Mouse (Mus musculus): ENCODE measurements at regions not wholly inside any gene's neighbourhood (a gene's known extent, or its start where the extent isn't known, plus 50 kb on each side); places are given as distances from the start of the nearest gene placed in this dataset.

DNA sequence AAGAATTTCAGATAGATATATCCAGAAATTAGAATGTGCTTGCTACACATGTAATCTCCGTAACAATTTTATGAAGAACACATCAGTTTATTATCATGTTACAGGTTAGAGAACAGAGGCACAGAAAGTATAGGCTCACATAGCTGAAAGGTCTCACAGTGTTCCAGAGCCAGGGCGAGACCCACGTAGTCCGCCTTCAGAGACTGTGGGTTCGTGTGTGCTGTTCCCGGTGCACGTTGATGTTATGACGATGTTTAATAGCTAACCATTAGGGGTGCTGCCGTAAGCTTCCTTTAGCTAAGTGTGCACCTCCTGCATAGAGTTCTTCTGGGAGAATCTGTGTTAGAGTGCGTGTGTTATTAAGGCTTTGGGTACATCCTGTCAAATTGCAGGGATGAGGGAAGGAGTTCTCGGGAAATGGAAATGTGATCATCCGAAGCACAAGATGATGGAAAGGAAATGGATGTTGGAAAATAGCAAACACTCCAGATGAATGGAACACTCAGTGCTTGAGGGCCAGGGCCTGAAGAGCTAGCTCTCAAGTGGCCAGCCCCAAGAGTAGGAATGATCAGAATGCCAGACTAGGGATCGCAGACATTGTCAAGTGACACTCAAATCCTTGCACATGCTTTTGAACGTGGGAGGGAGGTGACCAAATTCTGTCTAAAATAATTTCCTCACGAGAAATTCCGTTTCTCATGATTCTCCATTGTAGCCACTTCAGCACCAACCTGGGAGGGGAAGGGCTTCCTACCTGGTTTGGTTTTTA lies 344.1 kb downstream of the Cd83 start:
- no peak for ATAC-seq
- TF ChIP-seq CTCF (IDR thresholded peaks at IDR 0.05; ENCODE audit: low read depth): no peak
- Histone ChIP-seq H3K9ac (ENCODE audit: low read depth, low read length) (no peak overlapping the region), H3K4me1 (replicated peaks; ENCODE audit: control insufficient read depth, insufficient read depth, low read length) (no peaks in the 10 kb centered on the region), H3K27me3 (replicated peaks; ENCODE audit: control insufficient read depth, insufficient read depth, low read length) (no peaks in the 10 kb centered on the region), H3K4me3 (ENCODE audit: low read depth, low read length) (no peak overlapping the region), H3K9me3 (ENCODE audit: control insufficient read depth) (no peaks in the 10 kb centered on the region), H3K36me3 (ENCODE audit: control insufficient read depth, insufficient read depth) (no peaks in the 10 kb centered on the region), H3K27ac (ENCODE audit: low read depth, low read length) (no peak overlapping the region), H3K4me2 (replicated peaks; ENCODE audit: low read depth) (no peak overlapping the region)
- WGBS: 84% methylated on average over 16 of the region's 16 CpGs

DNA sequence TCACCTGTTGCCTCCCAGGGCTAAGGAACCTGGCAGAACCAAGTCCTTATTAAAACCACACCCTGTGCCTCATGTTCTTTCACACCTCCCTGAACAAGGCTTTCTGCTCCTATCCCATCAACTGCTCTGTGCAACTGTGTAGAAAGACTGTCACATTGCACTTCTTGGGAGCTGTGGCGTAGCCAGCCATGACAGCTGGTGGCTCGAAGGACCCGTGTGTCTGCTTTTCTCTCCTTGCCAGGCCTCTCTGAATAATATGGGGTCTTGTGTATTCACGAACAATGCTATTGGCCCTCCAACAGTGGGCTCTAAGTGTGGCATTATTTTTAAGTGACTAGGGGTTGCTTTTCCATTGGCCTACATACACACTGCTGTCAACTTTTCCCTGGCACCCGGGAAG lies 347.3 kb downstream of the Cd83 start:
- no peak overlapping the region for H3K9ac ChIP-seq (ENCODE audit: low read depth, low read length)
- WGBS: 91% methylated on average over 5 of the region's 5 CpGs
- ATAC-seq: no peak

DNA sequence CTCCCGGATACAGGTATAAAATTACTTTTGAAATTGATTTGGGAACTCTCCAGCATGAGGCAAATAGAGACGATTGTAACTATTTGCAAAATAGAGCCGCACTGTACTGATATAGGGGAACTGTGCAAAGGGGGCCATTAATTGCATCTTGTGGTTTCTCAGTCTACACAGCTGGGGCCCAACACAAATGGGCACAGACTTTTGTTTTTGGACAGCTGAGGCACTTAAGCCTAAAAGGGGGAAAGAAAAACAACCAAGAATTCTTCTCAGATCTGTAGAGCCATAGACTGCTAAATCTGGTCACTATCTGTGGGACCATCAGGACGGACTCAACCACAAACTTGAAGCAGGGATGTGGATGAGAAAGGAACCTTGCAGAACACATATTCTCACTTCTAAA lies 347.9 kb downstream of the Cd83 start:
- Histone ChIP-seq H3K4me3 (ENCODE audit: low read depth, low read length) (no peak overlapping the region), H3K4me1 (replicated peaks; ENCODE audit: control insufficient read depth, insufficient read depth, low read length) (no peaks in the 10 kb centered on the region), H3K36me3 (ENCODE audit: control insufficient read depth, insufficient read depth) (no peaks in the 10 kb centered on the region), H3K4me2 (replicated peaks; ENCODE audit: low read depth) (no peak overlapping the region), H3K9me3 (ENCODE audit: control insufficient read depth) (no peaks in the 10 kb centered on the region), H3K9ac (ENCODE audit: low read depth, low read length) (no peak overlapping the region), H3K27me3 (replicated peaks; ENCODE audit: control insufficient read depth, insufficient read depth, low read length) (no peaks in the 10 kb centered on the region), H3K27ac (ENCODE audit: low read depth, low read length) (no peak overlapping the region)
- TF ChIP-seq CTCF (IDR thresholded peaks at IDR 0.05; ENCODE audit: low read depth): no peak
- ATAC-seq: no peak
- WGBS: 92% methylated on average over 4 of the region's 4 CpGs

More for the DNA sequence above, 347.3 kb downstream of the Cd83 start:
- H3K4me1 ChIP-seq (replicated peaks; ENCODE audit: control insufficient read depth, insufficient read depth, low read length): no peaks in the 10 kb centered on the region
- H3K27me3 ChIP-seq (replicated peaks; ENCODE audit: control insufficient read depth, insufficient read depth, low read length): no peaks in the 10 kb centered on the region
- no peak overlapping the region for H3K4me3 ChIP-seq (ENCODE audit: low read depth, low read length)
- no peaks in the 10 kb centered on the region for H3K36me3 ChIP-seq (ENCODE audit: control insufficient read depth, insufficient read depth)
- no peak overlapping the region for H3K27ac ChIP-seq (ENCODE audit: low read depth, low read length)
- H3K9me3 ChIP-seq (ENCODE audit: control insufficient read depth): no peaks in the 10 kb centered on the region
- H3K4me2 ChIP-seq (replicated peaks; ENCODE audit: low read depth): no peak overlapping the region
- no peak for TF ChIP-seq CTCF (IDR thresholded peaks at IDR 0.05; ENCODE audit: low read depth)

DNA sequence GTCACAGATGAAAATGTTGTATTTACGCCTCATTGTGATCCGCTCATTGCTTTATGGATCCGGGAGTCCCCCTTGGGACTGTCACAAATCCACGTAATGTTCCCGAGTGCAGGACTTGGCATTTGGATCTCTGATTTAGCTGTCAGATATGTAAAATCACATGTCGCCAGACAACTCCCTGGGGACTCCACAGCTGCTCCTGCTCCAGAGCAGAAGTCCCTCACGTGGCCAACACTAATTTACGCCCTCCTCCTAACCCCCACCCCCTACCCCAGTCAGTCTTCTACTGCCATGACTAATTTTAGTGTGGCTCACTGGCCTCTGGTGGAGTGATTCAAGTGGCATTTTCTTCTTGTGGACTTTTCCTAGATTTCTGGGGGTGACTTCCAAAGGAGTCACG lies 348.9 kb downstream of the Cd83 start:
- Histone ChIP-seq H3K4me1 (replicated peaks; ENCODE audit: control insufficient read depth, insufficient read depth, low read length) (no peaks in the 10 kb centered on the region), H3K9me3 (ENCODE audit: control insufficient read depth) (no peaks in the 10 kb centered on the region), H3K9ac (ENCODE audit: low read depth, low read length) (no peak overlapping the region), H3K4me2 (replicated peaks; ENCODE audit: low read depth) (no peak overlapping the region), H3K4me3 (ENCODE audit: low read depth, low read length) (no peak overlapping the region), H3K27me3 (replicated peaks; ENCODE audit: control insufficient read depth, insufficient read depth, low read length) (no peaks in the 10 kb centered on the region), H3K27ac (ENCODE audit: low read depth, low read length) (no peak overlapping the region), H3K36me3 (ENCODE audit: control insufficient read depth, insufficient read depth) (no peaks in the 10 kb centered on the region)
- ATAC-seq: no peak
- 77% methylated on average over 9 of the region's 9 CpGs for WGBS
- TF ChIP-seq CTCF (IDR thresholded peaks at IDR 0.05; ENCODE audit: low read depth): no peak

DNA sequence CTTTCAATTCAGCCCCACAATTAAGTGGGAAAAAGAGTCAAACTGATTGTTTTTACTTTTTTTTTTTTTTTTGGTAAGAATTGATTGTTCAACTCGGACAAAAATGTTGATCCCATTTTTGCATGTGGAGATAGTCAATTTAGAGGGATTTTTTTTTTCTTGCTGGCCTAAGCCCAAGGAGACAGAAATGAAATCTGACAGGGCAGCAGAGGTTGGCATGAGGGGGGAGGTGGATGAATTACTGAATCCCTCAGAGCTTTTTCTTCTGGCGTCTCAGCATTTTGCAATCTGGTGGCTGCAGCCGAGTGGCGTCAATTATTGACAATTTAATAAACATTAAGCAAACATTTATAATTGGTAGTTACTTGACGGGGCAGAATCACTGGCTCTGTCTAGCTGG lies 356.6 kb downstream of the Cd83 start:
- ATAC-seq: no peak
- Histone ChIP-seq H3K36me3 (ENCODE audit: control insufficient read depth, insufficient read depth) (no peaks in the 10 kb centered on the region), H3K4me3 (ENCODE audit: low read depth, low read length) (no peak overlapping the region), H3K9me3 (ENCODE audit: control insufficient read depth) (peaks cover 4% of the 10 kb centered on the region; the same call in 1 of the 2 replicates), H3K4me2 (replicated peaks; ENCODE audit: low read depth) (no peak overlapping the region), H3K4me1 (replicated peaks; ENCODE audit: control insufficient read depth, insufficient read depth, low read length) (no peaks in the 10 kb centered on the region), H3K27ac (ENCODE audit: low read depth, low read length) (no peak overlapping the region), H3K27me3 (replicated peaks; ENCODE audit: control insufficient read depth, insufficient read depth, low read length) (no peaks in the 10 kb centered on the region), H3K9ac (ENCODE audit: low read depth, low read length) (no peak overlapping the region)
- 70% methylated on average over 5 of the region's 5 CpGs for WGBS
- no peak for TF ChIP-seq CTCF (IDR thresholded peaks at IDR 0.05; ENCODE audit: low read depth)

DNA sequence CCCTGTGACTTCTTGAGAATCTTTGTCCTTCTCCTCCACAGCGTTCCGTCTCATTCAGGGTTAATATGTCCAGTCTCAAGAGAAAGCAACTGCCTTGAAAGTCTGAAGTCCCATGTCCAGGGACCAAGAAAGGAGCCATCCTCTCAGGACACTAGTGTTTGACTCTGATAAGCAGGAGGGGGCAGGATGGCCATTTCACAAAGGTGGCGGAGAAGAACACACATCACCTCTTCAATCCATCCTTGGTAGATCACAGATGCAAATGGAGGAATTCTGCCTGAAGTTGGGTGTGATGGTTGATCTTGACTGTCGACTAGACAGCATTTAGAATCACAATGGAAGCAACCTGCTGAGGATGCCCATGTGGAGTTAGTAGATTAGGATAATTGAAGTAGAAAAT lies 360.9 kb downstream of the Cd83 start:
- ATAC-seq: no peak
- no peak overlapping the region for H3K27ac ChIP-seq (ENCODE audit: low read depth, low read length)
- TF ChIP-seq CTCF (IDR thresholded peaks at IDR 0.05; ENCODE audit: low read depth): no peak
- H3K27me3 ChIP-seq (replicated peaks; ENCODE audit: control insufficient read depth, insufficient read depth, low read length): no peaks in the 10 kb centered on the region
- H3K4me1 ChIP-seq (replicated peaks; ENCODE audit: control insufficient read depth, insufficient read depth, low read length): no peaks in the 10 kb centered on the region
- H3K4me2 ChIP-seq (replicated peaks; ENCODE audit: low read depth): no peak overlapping the region
- H3K36me3 ChIP-seq (ENCODE audit: control insufficient read depth, insufficient read depth): no peaks in the 10 kb centered on the region
- WGBS: 94% methylated on average over 4 of the region's 4 CpGs
- peaks cover 4% of the 10 kb centered on the region; the same call in 1 of the 2 replicates for H3K9me3 ChIP-seq (ENCODE audit: control insufficient read depth)
- H3K4me3 ChIP-seq (ENCODE audit: low read depth, low read length): no peak overlapping the region
- H3K9ac ChIP-seq (ENCODE audit: low read depth, low read length): no peak overlapping the region
